Mouse (Mus musculus) brain, embryonic 14.5 days (tissue): ENCODE results near the gene Cstf2t.

Experiments
- CTCF ChIP-seq: fragments of 200-500 bp; IDR thresholded peaks from 2 replicates; pipeline ENCODE4 v1.5.1; 2012; ENCODE audit warnings: inconsistent platforms, mild to moderate bottlenecking, moderate library complexity, borderline replicate concordance; ENCODE audit not compliant: insufficient read depth, insufficient read length; ENCODE audit errors: extremely low read depth
- POLR2A ChIP-seq: fragments of 200-500 bp; IDR thresholded peaks from 2 replicates; pipeline ENCODE4 v1.6.1; 2012; ENCODE audit warnings: mild to moderate bottlenecking, inconsistent platforms, borderline replicate concordance; ENCODE audit not compliant: poor library complexity, insufficient read depth, insufficient read length, severe bottlenecking; ENCODE audit errors: extremely low read depth

DNA sequence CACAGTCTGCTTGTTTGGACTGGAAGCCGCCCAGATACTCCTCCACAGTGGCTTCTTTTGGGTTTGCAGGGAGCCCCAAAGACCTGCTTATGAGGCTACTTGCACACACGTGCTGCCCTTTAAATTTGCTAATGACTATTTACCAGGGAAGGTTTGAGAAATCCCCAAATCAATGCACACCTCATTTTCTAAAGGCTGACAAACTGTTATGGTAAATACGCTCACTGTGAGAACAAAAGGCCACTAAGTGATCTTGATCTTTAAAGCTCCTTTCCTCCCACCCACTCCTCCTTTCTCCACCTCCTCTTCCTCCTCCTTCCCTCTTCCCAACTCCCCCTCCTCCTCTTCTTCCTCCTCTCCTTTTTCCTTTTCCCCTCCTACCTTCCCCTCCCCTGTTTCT, 23.4 kb downstream of the Cstf2t start:
- no peak for TF ChIP-seq CTCF
- no peak for TF ChIP-seq POLR2A
